Mouse (Mus musculus) embryonic facial prominence, embryonic 13.5 days (tissue): ENCODE measurements around the gene Capzb. TPM values are rescaled to one million over a fixed set of nuclear protein-coding genes. Genes with fewer than 3 reads are reported as not detected.
A peak's percentile ranks its signal among the peaks of the same experiment; 100 is the strongest.

Experiments used
- ATAC-seq: fragments of 200-750 bp; cut with Nextera tagmentation; 2 replicates; pipeline ENCODE4 v1.8.0; 2017; ENCODE audit warnings: low read depth; ENCODE audit not compliant: insufficient number of reproducible peaks, insufficient read depth, low FRiP score, low TSS enrichment
- H3K27ac ChIP-seq: fragments of 300-500 bp; sonication (generic); 2 replicates; pipeline ENCODE4 v1.5.1; 2015; ENCODE audit warnings: moderate library complexity, mild to moderate bottlenecking, inconsistent platforms
- H3K27me3 ChIP-seq: fragments of 300-500 bp; sonication (generic); 2 replicates; pipeline ENCODE4 v1.6.1; 2015; ENCODE audit warnings: mild to moderate bottlenecking, inconsistent platforms
- H3K36me3 ChIP-seq: fragments of 300-500 bp; sonication (generic); 2 replicates; pipeline ENCODE4 v1.6.1; 2015; ENCODE audit warnings: mild to moderate bottlenecking, inconsistent platforms
- H3K4me1 ChIP-seq: fragments of 300-500 bp; sonication (generic); 2 replicates; pipeline ENCODE4 v1.6.1; 2015; ENCODE audit warnings: inconsistent platforms
- H3K4me2 ChIP-seq: fragments of 300-500 bp; sonication (generic); 2 replicates; pipeline ENCODE4 v1.6.1; 2015; ENCODE audit warnings: moderate library complexity, mild to moderate bottlenecking, inconsistent platforms
- H3K4me3 ChIP-seq: fragments of 300-500 bp; sonication (generic); 2 replicates; pipeline ENCODE4 v1.5.1; 2015; ENCODE audit warnings: mild to moderate bottlenecking, inconsistent platforms
- H3K9ac ChIP-seq: fragments of 300-500 bp; sonication (generic); 2 replicates; pipeline ENCODE4 v1.6.1; 2015; ENCODE audit warnings: mild to moderate bottlenecking, inconsistent platforms
- H3K9me3 ChIP-seq: fragments of 300-500 bp; sonication (generic); 2 replicates; pipeline ENCODE4 v1.6.1; 2016; ENCODE audit warnings: inconsistent platforms
- WGBS: fragments of 180-500 bp; shearing (Covaris S2); methylation state at CpG from one replicate; pipeline ENCODE4 v1.1.7; 2015; ENCODE audit warnings: mixed read lengths; 5-methylcytosine and 5-hydroxymethylcytosine counted together
- polyA plus RNA-seq: library from polyadenylated mRNA; unstranded; fragments of >200 nt; fragmentation: Nextera tagmentation; extraction: Ambion mirVana; gene quantifications from 2 replicates; pipeline ENCODE4 v1.2.1, GENCODE M21; 2015

Capzb gene
- polyA plus RNA-seq, 1 experiment from 2014 or later = 424 TPM

- Histone ChIP-seq H3K27me3 (no peaks in the 10 kb centered on the region), H3K4me2 (no peak overlapping the region), H3K36me3 (peaks cover 53% of the 10 kb centered on the region), H3K27ac (no peak overlapping the region; the same call in 1 of the 2 replicates), H3K4me3 (no peak overlapping the region), H3K9me3 (no peaks in the 10 kb centered on the region), H3K4me1 (0 out of 2 replicates have a peak, but pooled peaks cover 9% of the 10 kb centered on the region), H3K9ac (no peak overlapping the region)
- no peak for ATAC-seq
- 85% methylated on average over 12 of the region's 12 CpGs for WGBS
Measured at GRCm38 (mm10) chr4:139298671-139299366, 106.1 kb downstream of the Capzb start.

GRCm38 (mm10) chr4:139301780-139302179 is 109.1 kb downstream of the Capzb start:
- H3K9ac ChIP-seq = no peak overlapping the region
- 0 out of 2 replicates have a peak, but pooled peaks cover 5% of the 10 kb centered on the region for H3K4me1 ChIP-seq
- no peaks in the 10 kb centered on the region for H3K9me3 ChIP-seq
- H3K36me3 ChIP-seq = peaks cover 78% of the 10 kb centered on the region
- H3K27ac ChIP-seq = no peak overlapping the region
- no peak overlapping the region for H3K4me3 ChIP-seq
- H3K4me2 ChIP-seq = no peak overlapping the region
- ATAC-seq = no peak
- WGBS = 85% methylated on average over 8 of the region's 8 CpGs
- no peaks in the 10 kb centered on the region for H3K27me3 ChIP-seq

GRCm38 (mm10) chr4:139302241-139302640 is 109.5 kb downstream of the Capzb start:
- no peak overlapping the region for H3K27ac ChIP-seq
- H3K9me3 ChIP-seq = no peaks in the 10 kb centered on the region
- 0 out of 2 replicates have a peak, but pooled peaks cover 4% of the 10 kb centered on the region for H3K4me1 ChIP-seq
- H3K36me3 ChIP-seq = peaks cover 81% of the 10 kb centered on the region
- ATAC-seq = no peak
- 58% methylated on average over 5 of the region's 5 CpGs for WGBS
- no peak overlapping the region for H3K4me2 ChIP-seq
- H3K9ac ChIP-seq = no peak overlapping the region
- no peak overlapping the region for H3K4me3 ChIP-seq
- H3K27me3 ChIP-seq = no peaks in the 10 kb centered on the region

DNA sequence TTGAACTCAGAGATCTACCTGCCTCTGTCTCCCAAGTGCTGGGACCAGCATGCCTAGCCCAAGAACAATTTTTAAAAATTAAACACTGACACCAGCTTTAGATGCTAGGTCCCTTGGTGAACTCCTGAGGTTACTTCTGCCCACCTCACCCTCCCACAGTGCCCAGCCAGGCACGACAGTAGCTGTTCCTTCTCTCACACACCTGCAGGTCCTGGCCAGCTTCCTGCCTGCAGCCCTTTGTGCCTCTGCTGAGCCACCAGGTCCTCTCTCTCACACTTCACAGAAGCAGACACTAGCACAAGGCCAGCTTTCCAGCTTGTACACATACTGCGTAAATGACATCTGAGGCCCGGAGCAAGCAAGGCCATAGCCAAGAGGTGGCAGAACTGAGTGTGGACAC is 112.8 kb downstream of the Capzb start:
- no peak for ATAC-seq
- no peak overlapping the region for H3K4me3 ChIP-seq
- H3K9me3 ChIP-seq = no peaks in the 10 kb centered on the region
- H3K9ac ChIP-seq = no peak overlapping the region
- H3K4me2 ChIP-seq = no peak overlapping the region
- no peak overlapping the region for H3K27ac ChIP-seq
- 98% methylated on average over 3 of the region's 3 CpGs for WGBS
- peaks cover 51% of the 10 kb centered on the region for H3K36me3 ChIP-seq
- peaks cover 16% of the 10 kb centered on the region for H3K4me1 ChIP-seq
- H3K27me3 ChIP-seq = no peaks in the 10 kb centered on the region

GRCm38 (mm10) chr4:139307916-139308315 is 115.2 kb downstream of the Capzb start:
- ATAC-seq = no peak
- H3K4me1 ChIP-seq = peaks cover 31% of the 10 kb centered on the region

GRCm38 (mm10) chr4:139309651-139310050 is 117.0 kb downstream of the Capzb start:
- Histone ChIP-seq H3K4me1 (peaks cover 31% of the 10 kb centered on the region), H3K4me3 (peak overlapping the region; percentile 99), H3K9ac (peak overlapping the region; percentile 97), H3K9me3 (no peaks in the 10 kb centered on the region), H3K27ac (peak overlapping the region; percentile 68; the same call in 1 of the 2 replicates), H3K27me3 (no peaks in the 10 kb centered on the region), H3K4me2 (peak overlapping the region; percentile 96), H3K36me3 (peaks cover 32% of the 10 kb centered on the region)
- WGBS = 20% methylated on average over 6 of the region's 6 CpGs
- ATAC-seq = no peak

More at GRCm38 (mm10) chr4:139307916-139308315, 115.2 kb downstream of the Capzb start:
- H3K4me2 ChIP-seq = no peak overlapping the region
- H3K36me3 ChIP-seq = peaks cover 29% of the 10 kb centered on the region
- H3K4me3 ChIP-seq = no peak overlapping the region
- no peaks in the 10 kb centered on the region for H3K27me3 ChIP-seq
- no peak overlapping the region for H3K9ac ChIP-seq
- no peaks in the 10 kb centered on the region for H3K9me3 ChIP-seq
- no peak overlapping the region for H3K27ac ChIP-seq
- 90% methylated on average over 5 of the region's 5 CpGs for WGBS

- ATAC-seq = peak; percentile 79
Measured at GRCm38 (mm10) chr4:139310171-139310898, 117.6 kb downstream of the Capzb start, which contains the start of the genes Pqlc2 and Akr7a5. Gene Pqlc2 (minus strand): TSS chr4:139310708. Gene Akr7a5 (plus strand): TSS chr4:139310744.

GRCm38 (mm10) chr4:139310899-139311701 is 118.4 kb downstream of the Capzb start:
- under 1% methylated on average over 53 of the region's 53 CpGs for WGBS
- Histone ChIP-seq H3K4me3 (peak overlapping the region; percentile 99), H3K4me1 (peaks cover 31% of the 10 kb centered on the region), H3K4me2 (peak overlapping the region; percentile 96), H3K9ac (peak overlapping the region; percentile 97), H3K9me3 (no peaks in the 10 kb centered on the region), H3K27me3 (no peaks in the 10 kb centered on the region), H3K27ac (peak overlapping the region; percentile 81), H3K36me3 (peaks cover 33% of the 10 kb centered on the region)
- peak; percentile 46; the same call in 1 of the 2 replicates for ATAC-seq

More at GRCm38 (mm10) chr4:139310171-139310898, 117.6 kb downstream of the Capzb start, which contains the start of the genes Pqlc2 and Akr7a5:
- H3K27ac ChIP-seq = peak within 1 kb of the TSS; percentile 81
- peaks cover 31% of the 10 kb centered on the region for H3K4me1 ChIP-seq
- H3K4me3 ChIP-seq = peak within 1 kb of the TSS; percentile 99
- H3K27me3 ChIP-seq = no peaks in the 10 kb centered on the region
- peak within 1 kb of the TSS; percentile 97 for H3K9ac ChIP-seq
- H3K9me3 ChIP-seq = no peaks in the 10 kb centered on the region
- WGBS = under 1% methylated on average over 63 of the region's 63 CpGs
- H3K36me3 ChIP-seq = peaks cover 33% of the 10 kb centered on the region
- peak within 1 kb of the TSS; percentile 96 for H3K4me2 ChIP-seq

DNA sequence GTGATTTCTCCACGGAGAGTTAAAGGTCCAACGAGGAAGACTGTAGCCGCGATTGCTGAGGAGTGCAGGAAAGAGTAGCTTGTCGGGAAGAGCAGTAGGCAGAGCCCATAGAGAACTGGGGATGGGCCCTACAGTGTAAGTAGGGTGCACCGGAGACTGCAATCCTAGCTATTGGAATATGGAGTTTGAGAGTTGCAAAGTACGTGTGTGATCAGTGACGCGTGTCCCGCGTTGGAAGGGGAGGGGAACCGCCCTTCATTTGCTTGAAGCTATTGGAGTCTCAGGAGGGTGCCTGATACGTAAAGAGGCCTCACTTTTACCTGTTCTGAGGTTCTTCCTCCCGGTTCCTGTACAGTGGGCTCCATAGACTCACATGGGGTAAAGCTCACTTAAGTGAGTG is 119.0 kb downstream of the Capzb start:
- Histone ChIP-seq H3K4me2 (peak overlapping the region; percentile 96), H3K36me3 (peaks cover 31% of the 10 kb centered on the region), H3K27ac (no peak overlapping the region), H3K27me3 (no peaks in the 10 kb centered on the region), H3K4me1 (peaks cover 31% of the 10 kb centered on the region), H3K4me3 (peak overlapping the region; percentile 99), H3K9me3 (no peaks in the 10 kb centered on the region), H3K9ac (peak overlapping the region; percentile 97)
- WGBS = 6% methylated on average over 14 of the region's 14 CpGs
- no peak for ATAC-seq

DNA sequence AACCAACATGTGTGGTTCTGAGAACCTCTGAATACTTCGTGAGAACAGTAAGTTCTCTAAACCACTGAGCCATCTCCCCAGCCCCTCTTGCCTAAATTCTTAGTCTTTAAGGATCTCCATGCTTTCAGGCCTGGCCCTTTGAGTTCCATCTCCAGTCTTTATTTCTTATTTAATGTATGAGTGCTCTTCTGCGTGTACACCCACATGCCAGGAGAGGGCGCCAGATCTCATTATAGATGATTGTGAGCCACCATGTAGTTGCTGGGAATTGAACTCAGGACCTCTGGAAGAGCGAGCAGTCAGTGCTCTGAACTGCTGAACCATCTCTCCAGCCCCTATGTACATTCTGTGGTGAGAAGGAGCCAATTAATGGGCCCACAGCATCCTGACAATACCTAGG is 119.9 kb downstream of the Capzb start:
- Histone ChIP-seq H3K4me1 (peaks cover 31% of the 10 kb centered on the region), H3K4me2 (peak overlapping the region; percentile 96; the same call in 1 of the 2 replicates), H3K27ac (no peak overlapping the region), H3K9ac (0 out of 2 replicates have a peak overlapping the region, but pooled peaks have one; percentile 97), H3K36me3 (peaks cover 36% of the 10 kb centered on the region), H3K27me3 (no peaks in the 10 kb centered on the region), H3K9me3 (no peaks in the 10 kb centered on the region), H3K4me3 (no peak overlapping the region)
- WGBS = 58% methylated on average over 4 of the region's 4 CpGs
- no peak for ATAC-seq

- peaks cover 61% of the 10 kb centered on the region for H3K36me3 ChIP-seq
- no peak overlapping the region for H3K27ac ChIP-seq
- WGBS = 91% methylated on average over 11 of the region's 11 CpGs
- H3K9me3 ChIP-seq = no peaks in the 10 kb centered on the region
- H3K27me3 ChIP-seq = no peaks in the 10 kb centered on the region
- H3K4me1 ChIP-seq = no peaks in the 10 kb centered on the region
- no peak overlapping the region for H3K4me2 ChIP-seq
- no peak overlapping the region for H3K9ac ChIP-seq
- no peak for ATAC-seq
- H3K4me3 ChIP-seq = no peak overlapping the region
Measured at GRCm38 (mm10) chr4:139318449-139318848, 125.8 kb downstream of the Capzb start.
